Mouse (Mus musculus) heart, adult 8-10 months (tissue): Measurements from ENCODE around the gene Cars. TPM values are rescaled to one million over a fixed set of nuclear protein-coding genes. Genes with fewer than 3 reads are reported as not detected.

Experiments used
- DNase-seq: peaks from one replicate; pipeline ENCODE4 v3.0.0; 2022; ENCODE audit warnings: low spot score
- microRNA-seq: library from miRNA; unstranded; fragments of <30 nt; microRNA quantifications from one replicate; pipeline ENCODE4 v1.2.0, GENCODE M21; 2022
- total RNA-seq, 4 experiments: library from RNA; stranded (reverse); gene quantifications; 2 replicates each; pipeline ENCODE4 v1.2.4; 2022

Cars gene
- total RNA-seq, 4 experiments from 2014 or later, result 18.4 to 25.1 (median 22.4) TPM

GRCm38 (mm10) chr7:143513763-143514415 lies 86.0 kb downstream of the Cars start:
- DNase-seq, result peak; percentile 41

- DNase-seq, result no peak
Observed at GRCm38 (mm10) chr7:143511335-143511712, 88.6 kb downstream of the Cars start.

GRCm38 (mm10) chr7:143510593-143511334 lies 89.1 kb downstream of the Cars start:
- DNase-seq, result no peak

DNA sequence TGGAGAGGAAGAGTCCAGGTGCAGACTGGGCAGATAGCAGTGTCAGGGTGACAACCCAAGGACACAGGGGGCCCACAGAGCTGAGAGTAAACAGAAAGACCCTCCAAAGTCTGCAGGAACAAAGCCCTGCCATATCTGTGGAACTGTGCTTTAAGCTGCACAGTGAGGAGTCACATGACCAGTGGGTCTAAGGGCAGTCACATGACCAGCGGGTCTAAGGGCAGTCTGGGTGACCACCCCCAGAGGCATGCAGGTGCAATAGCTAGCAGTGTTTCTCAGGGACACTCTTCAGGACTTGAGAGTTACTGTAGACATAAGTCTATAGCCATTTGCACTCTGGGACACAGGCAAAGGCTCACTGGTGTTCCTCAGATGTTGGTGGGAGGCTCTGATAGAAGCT lies 90.3 kb downstream of the Cars start:
- no peak for DNase-seq

Small RNA genes within 50 kb of the gene (microRNA-seq; reads per million reads assigned to microRNA genes)
- gene Mir7064, result not detected

Other genes starting within 250 kb of the Cars start
- 10 to 100 TPM; 27.9 to 44.7 (median 34.9) TPM for gene Cdkn1c, start 139.0 kb downstream of the Cars start, total RNA-seq
- under 1 TPM; 0.52 to 0.85 (median 0.54) TPM for gene Slc22a18, start 126.4 kb downstream of the Cars start, total RNA-seq
- gene Phlda2, start 96.9 kb downstream of the Cars start, total RNA-seq, result not detected
- 100 to 1,000 TPM; 172 to 189 (median 180) TPM for gene Nap1l4, start 51.0 kb downstream of the Cars start, total RNA-seq
- gene Tnfrsf26, start 28.6 kb upstream of the Cars start, total RNA-seq, result under 1 TPM; 0.19 to 0.80 (median 0.57) TPM
- 1 to 10 TPM; 2.5 to 3.1 (median 2.9) TPM for gene Tnfrsf22, start 49.6 kb upstream of the Cars start, total RNA-seq
- gene Tnfrsf23, start 85.8 kb upstream of the Cars start, total RNA-seq, result 1 to 10 TPM; 2.9 to 6.1 (median 3.7) TPM
- gene Osbpl5, start 156.9 kb upstream of the Cars start, total RNA-seq, result 10 to 100 TPM; 17.1 to 29.4 (median 20.3) TPM
- gene Mrgprg, start 166.9 kb upstream of the Cars start, total RNA-seq, result not detected
- 1 to 10 TPM; 1.6 to 1.8 (median 1.6) TPM for gene Mrgpre, start 184.4 kb upstream of the Cars start, total RNA-seq
- 1 to 10 TPM; 4.9 to 6.3 (median 5.2) TPM for gene Nadsyn1, start 222.8 kb upstream of the Cars start, total RNA-seq
- 1 to 10 TPM; 4.9 to 6.7 (median 5.5) TPM for gene Dhcr7, start 223.1 kb upstream of the Cars start, total RNA-seq